Mouse (Mus musculus) heart, adult 2 months (tissue): ENCODE results near the gene Olfr1368.

ENCODE experiments used
- CTCF ChIP-seq: fragments of 200-600 bp; IDR thresholded peaks from 2 replicates; pipeline ENCODE4 v1.8.1; 2022; ENCODE audit warnings: antibody characterized with exemption, mild to moderate bottlenecking, moderate library complexity
- EP300 ChIP-seq: fragments of 200-500 bp; IDR thresholded peaks from 2 replicates; pipeline ENCODE4 v1.6.1; 2011; ENCODE audit warnings: low read depth, low read length, control low read depth; ENCODE audit not compliant: insufficient read depth
- POLR2A ChIP-seq: fragments of 200-500 bp; IDR thresholded peaks from 2 replicates; pipeline ENCODE4 v1.6.1; 2011; ENCODE audit warnings: mild to moderate bottlenecking, low read depth, low read length, control low read depth; ENCODE audit not compliant: insufficient read depth

DNA sequence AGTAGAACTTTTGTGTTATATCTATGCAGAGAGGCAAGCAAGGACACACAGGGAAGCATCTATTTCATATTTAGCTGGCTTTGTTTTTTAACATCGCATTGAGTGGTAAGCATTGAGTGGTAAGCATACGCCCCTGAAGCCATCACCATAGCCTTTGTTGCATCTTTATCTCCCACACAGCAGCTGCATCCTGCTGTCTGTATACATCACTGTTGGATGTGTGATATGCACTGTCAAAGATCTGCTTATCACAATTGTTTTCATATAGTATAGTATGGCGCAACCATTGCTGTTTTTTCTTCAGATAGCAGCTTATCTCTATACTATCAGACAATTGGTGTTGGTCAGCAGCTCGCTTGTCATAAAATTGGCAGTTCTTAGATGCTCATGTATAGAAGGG lies 31.5 kb downstream of the Olfr1368 start:
- TF ChIP-seq POLR2A: no peak
- no peak for TF ChIP-seq EP300
- no peak for TF ChIP-seq CTCF
